Mouse (Mus musculus) right cerebral cortex, adult 18-20 months (tissue): Measurements from ENCODE around the gene Eif4g1.

Experiments
- DNase-seq: peaks from one replicate; pipeline ENCODE4 v3.0.0; 2022; ENCODE audit warnings: mixed read lengths

Gene Eif4g1

DNA sequence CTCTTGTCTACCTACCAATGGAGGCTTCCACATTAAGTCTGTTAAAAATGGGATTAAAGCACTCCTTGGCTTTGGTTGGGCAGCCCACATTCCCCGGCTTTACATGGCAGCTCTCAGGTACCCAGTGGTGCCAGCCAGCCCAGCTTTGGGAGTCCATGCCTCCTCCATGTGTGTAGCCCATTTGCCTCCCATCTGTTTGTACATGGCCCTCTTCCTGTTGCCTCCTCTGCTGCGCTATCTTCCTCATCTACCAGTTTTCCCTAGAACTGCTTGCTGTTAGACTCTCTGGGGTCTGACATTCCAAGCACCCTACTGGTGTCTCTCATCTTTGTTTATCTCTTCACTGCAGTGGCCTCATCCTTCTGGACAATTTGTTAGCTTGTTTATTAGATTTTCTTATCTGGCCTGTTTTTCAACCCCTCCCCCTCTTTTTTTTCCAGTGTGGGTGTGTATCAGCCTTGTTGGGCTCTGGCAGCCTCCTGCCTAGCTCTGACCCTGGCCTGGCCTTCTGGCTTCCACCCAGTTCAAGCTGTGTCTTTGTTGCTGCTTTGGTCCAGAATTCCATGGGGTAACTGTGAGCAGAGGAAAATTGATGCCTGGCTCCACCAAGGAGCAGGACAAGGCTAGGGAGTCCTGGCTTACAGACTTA, 38.4 kb downstream of the Eif4g1 start:
- DNase-seq, result no peak

DNA sequence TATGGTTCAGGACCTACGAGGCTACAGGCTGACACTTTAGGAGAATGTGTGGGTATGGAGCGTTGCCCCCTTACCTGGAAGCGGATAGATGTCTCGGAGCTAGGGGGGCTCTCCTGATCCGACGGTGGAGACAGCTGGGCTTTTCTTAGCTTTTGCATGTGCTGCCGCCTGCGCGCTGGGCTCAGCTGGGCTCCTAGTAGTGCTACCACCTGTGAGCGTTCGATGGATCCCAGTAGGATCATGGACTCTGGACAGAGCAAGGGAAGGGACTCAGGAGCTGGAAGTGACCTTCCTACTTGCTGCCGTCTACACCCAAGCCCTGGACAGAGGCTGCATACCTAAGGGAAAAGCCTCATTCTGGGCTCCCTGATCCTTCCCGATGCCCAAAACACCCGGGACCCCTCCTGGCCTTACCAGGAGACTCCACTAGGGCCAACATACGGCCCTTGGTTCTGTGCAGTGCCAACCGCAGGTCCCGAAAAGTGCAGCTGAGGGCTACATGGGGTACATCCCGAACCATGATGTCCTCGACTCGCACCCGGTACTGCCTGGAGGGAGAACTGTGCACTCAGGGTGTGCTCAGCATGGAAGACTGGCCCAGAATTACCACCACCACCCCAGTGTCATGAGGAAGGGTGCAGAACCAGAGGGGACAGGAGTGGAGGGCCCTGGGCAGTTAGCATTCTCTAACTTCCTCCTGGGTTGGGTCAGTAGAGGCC, 40.3 kb downstream of the Eif4g1 start:
- DNase-seq, result no peak

DNA sequence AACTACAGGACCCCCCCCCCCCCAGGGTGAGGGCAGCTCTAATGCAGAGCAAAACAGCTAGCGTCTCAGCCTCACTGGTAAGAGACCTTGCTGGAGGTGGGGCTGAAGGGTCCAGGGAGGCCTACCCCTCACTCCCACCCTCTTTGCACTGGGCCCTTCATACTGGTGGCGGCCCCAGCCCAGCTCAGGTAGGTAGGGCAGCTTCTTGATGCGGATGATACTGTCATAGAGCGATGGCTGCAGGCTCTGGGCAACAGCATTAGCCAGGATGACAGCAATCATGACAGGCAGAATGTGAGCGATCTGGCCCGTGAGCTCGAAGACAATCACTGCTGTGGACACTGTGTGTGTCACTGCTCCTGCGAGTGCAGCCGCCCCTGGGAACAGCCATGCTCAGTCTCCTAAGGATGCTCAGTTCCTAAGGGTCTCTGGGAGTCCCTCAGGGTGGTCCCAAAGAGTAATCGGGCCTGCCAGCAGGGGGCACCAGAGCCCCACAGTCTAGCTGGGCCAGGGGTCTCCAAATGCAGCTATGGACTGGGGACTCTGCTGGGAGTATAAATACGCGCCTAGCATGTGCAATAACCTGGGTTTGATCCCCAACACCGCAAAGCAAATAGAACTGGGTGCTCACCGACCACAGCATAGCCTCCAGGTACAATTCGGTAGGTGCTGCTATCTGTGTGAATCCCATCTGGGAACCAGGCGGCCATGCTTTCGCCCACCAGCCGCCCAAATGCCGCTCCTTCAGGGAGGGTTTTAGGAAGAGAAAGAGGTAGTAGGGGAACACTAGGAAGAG, 41.0 kb downstream of the Eif4g1 start:
- peak; percentile 12 for DNase-seq

DNA sequence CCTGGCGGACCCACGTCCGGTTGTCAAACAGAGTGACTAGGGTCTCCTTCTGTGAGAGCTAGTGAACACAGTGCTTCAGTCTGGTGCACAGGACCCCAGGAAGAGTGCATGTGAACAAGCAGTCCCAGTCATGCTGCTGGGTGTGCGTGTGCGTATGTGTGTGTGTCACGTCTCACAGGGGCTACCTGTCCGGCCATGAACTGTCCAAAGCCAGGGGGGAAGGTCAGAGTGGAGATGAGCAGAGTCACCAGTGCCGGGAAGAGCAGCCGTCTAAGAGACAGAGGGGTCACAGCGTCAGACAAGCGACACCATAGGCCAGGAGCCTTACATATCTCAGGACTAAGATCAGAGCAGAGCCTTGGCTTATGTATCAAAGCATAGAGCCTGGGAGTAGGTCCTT, 42.3 kb downstream of the Eif4g1 start:
- DNase-seq, result no peak

DNA sequence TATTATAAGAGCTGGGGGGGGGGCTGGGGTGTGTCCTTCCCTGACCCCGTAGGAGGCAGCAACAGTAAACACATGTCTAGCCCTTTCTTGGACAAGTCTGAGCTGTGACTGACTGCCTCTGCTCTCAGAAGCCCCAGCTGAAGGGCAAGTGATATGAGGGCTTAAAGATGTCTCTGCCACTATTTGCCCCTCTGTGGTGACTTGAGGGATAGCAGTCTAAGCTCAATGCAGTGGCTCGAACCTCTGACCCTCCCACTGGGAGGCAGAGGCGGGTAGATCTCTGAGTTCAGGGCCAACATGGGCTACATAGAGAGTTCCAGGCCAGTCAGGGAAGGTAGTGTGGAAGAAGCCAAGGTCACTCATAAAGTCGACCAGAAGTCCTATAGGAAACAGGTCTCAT, 42.7 kb downstream of the Eif4g1 start:
- no peak for DNase-seq

DNA sequence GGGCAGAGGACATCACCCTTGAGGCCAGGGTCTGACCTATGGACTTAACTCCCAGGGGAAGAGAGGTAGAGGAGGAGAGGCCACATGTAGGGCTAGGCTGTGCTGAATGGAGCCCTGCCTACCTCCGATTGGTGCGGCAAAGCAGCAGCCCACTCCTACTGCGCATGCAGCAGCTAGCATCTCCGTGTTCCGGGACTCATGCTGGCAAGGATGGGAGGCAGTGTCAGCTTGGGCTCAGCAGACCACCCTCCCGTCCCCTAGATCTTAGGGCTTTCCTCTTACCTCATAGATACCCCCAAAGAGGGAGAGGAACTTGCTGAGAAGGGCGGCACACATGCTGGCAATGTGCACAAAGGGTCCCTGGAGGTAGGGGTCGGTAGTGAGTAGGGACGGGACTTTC, 44.1 kb downstream of the Eif4g1 start:
- DNase-seq, result no peak

DNA sequence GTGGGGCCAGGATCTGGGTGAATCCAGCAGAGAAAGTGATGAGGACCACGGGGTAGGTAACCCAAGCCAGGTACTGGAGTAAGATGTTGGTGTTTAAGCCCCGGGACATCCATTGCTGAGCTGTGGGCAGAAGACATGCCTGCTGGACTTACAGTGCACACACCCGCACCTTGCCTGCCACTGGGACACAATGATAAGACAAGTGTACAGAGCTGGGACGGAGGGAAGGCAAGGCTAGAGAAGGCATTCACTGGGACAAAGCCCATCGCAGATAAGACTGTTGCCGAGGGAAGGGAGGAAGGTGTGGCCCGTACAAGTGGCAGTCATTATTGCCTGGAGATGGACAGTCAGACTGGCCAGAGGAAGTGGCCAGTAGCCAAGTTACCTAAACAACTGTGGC, 44.8 kb downstream of the Eif4g1 start:
- DNase-seq, result no peak

DNA sequence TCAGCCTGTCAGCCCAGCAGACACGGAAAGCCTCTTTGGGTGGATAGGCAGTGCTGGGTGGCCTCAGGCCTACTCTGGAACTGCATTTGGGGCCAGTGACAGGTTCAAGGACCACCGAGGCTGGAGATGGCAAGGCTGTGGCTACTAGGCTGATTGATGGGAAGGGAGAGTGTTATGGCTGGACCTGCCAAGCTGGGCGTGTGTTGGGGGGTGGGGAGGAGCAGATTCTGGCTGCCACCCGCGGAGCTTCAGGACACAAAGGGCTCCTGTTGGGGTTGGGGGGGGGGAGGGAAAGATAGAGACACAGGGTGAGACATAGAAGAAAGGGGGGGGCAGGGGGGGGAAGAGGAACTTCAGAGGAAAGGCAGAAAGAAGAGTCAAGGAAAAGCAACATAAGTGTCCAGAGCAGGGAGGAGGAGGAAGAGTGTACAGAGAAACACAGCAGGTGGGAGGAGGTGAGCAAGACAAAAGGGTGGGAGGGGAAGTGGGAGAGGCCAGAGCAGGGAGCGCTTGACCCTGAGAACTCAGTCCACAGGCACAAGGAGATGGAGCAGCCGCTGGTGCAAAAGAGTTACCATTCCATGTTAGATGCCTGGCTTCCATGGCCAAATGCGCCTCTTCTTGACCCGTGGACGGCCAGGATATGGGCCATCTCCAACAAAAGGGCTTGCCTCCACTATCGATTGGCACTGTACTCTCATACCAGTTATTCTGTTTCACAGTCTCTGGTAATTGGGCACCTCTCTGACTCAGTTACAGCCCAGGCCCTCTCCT, 46.4 kb downstream of the Eif4g1 start:
- no peak for DNase-seq

DNA sequence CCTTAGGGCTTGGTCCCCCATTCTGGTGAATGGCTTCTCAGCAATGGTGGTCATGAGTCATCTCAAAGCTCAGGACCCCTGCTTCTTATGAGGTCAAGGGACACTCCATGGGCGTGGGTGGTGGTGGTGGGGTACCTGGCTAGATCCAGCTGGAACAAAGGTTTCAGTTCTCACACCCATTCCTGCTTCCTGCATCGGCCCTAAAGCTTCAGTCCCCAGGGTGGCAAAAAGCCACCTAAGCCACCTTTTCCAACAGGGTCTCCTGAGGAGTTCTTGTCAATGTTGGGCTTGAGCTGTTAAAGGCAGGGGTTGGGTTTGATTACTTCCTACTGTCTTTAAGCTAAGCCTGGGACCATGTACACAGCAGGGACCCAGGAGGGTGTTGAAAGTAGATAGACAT, 47.0 kb downstream of the Eif4g1 start:
- DNase-seq, result no peak

DNA sequence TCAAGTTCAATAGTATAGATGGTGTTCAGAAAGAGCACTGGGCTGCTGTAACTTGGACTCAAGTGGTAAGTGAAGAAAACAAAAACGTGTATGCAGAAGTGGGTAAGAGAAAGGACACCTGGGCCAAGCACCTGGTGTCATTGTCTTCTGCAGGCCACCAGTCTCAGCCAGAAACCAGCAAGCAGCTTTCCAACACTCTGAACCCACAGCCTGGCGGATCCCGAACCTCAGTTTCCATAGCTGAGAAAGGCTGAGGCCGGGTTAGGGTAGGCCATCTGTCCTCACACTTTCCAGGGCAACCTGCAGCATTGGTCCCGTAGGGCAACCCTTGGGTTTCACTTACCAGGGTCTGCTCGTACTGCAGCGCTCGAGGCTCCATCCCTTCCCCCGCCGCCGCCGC, 47.5 kb downstream of the Eif4g1 start:
- no peak for DNase-seq

DNA sequence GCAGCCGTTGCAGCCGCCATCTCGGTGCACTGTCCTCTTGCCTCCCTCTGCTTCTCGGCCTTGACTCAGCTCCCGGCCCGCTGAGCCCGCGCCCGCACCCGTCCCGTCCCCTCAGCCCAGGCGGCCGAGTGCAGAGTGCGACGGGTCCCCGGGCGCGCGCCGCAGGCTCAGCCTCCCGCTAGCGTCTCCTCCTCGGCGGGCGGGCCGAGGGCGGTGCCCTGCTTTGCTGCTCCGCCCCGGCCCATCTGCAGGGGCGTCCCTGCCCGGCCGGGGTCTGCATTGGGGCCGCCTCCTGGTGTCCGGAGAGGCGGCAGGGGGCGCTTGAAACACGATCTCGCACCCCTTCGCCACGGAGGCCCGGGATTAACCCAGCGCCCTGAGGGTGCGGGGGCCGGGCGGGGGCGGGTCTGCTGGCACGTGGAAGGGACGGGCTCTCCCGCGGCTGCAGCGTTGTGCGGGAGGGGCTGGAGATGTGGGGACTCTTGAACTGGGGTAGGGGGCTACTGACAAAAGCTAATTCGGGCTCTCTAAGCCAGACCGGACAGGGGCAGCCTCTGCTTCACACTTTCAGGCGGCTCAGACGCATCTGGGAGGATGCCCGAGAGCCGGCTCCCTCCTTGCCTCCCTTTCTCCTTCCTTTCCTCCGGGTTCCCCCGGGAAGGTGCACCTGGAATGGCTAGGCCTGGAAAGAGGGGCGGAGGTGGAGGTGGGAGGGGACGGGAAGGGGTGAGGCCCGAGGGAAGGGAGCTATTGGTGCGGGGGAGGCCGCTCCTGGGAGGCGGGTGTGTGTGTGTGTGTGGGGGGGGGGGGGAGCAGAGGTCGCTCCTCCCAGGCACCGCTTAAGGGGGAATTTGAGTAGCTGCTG, 48.1 kb downstream of the Eif4g1 start:
- DNase-seq, result peak; percentile 86

DNA sequence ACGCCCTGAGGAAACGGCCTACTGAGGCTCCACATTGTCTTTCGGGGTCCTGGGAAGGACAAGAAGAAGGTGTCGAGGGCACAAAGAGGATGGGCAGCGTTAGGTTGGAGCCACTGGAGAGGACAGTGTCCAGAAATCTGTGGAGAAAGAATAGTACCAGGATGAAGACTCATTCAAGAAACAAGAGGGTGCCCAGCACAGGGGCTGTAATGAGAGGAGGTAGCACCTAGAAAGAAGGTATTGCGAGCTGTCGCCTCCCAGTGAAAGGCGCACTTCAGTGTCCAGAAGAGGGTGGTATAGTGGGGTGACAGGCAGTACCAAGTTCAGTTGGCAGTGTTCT, 48.7 kb downstream of the Eif4g1 start:
- DNase-seq, result no peak

DNA sequence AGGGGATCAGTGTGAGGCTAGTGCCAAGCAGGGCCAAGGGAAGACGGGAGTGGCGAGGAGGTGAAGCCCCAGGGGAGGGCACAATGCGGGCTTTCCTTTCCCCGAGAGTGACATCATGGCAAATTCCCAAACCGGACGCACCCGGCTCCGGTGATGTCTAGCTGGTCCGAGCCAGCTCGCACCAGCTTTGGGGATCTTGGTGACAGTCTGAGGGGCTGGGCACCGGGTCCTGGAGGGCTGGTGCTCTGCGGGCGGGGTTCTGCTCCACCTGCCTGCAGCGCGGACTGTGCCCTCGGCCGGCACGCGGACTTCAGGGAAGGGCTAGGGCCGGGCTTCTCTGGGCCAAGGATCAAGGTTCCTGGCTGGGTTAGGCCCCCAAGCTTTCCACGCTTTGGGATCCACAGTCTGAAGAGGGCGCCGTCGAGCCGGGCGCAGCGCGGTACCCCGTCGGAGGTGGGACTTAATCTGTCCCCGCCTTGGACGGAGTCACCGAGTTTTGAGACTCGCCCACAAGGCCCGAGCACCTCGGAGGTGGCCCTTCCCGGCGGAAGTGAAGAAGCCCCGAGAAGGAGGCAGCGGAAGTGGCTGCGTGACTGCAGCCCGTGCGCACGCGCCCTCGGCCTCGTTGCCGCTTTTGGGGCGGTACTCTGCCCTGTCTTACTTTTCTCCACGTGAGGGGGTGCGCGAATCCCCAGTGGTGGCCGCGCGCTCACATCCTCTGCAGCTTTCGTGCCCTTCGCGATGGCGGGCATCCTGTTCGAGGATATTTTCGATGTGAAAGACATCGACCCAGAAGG, 49.3 kb downstream of the Eif4g1 start, which contains the start of the genes Polr2h and Clcn2:
Gene Polr2h (plus strand): TSS at position 485 of the 797 bp plus-strand sequence.
Gene Clcn2 (minus strand): TSS at position 566 of the 797 bp plus-strand sequence.
- DNase-seq, result peak; percentile 99

DNA sequence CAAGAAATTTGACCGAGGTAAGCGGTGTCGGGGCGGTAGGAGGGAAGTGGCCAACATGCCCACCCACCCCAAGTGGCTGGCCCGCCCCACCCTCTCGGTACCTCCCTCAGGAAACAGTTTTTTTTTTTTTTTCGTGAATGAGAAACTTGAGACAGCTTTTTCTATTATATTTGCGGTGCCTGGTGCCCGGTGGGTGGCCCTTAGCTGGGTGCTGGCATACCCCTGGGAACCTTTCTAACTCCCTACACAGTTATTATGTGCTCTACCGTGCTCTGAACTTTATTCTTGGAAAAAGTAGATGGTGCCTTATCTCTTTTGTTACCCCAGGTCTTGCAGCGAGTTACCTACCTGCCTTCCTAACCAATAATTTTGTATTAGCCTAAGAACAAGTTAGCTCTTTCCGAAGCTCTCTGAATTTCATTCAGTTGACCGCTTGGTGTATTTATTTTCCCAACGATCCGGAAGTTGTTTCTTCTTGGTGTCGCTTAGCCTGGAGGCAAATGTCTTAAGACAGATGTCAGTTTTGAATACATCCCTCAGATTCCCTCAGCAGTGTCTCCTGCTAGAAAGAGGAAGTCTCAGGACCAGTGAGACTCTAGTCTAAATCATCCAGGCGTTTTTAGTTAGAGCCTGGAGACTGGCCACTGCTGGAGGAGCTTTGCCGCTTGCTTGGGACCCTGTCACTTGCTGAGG, 50.0 kb downstream of the Eif4g1 start:
- DNase-seq, result no peak

DNA sequence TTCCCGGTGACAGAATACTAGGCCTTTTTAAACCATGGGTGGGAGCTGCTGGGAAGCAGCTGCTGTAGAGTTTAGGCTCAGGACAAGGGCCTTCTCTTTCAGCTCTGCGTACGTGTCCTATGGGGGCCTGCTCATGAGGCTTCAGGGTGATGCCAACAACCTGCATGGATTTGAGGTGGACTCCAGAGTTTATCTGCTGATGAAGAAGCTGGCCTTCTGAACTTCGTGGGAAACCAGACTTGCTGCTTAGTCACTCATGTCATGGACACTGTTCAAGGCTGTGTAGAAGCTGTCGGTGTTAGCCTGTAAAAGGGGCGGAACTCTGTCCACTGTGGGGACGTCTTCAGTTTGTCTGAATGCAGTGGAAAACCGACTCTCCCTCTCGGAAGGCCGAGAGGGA, 53.7 kb downstream of the Eif4g1 start:
- DNase-seq, result no peak

DNA sequence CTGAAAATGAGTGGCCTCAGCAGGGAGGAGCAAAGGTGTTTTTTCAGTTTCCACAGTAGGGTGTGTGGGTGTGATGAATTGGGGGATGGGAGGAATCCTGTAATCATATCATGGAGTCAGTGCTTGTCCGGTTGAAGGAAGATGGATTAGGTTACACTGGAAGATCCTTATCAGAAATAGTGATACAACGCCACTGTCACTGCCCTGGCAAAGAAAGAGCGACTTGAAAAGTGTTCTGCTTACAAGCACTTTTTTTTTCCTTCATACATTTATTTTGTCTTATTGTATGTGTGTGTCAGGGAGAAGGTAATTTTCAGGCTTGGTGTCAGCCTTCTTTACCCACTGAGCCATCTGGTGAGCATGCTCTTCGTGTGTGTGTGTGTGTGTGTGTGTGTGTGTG, 54.6 kb downstream of the Eif4g1 start:
- DNase-seq, result no peak

DNA sequence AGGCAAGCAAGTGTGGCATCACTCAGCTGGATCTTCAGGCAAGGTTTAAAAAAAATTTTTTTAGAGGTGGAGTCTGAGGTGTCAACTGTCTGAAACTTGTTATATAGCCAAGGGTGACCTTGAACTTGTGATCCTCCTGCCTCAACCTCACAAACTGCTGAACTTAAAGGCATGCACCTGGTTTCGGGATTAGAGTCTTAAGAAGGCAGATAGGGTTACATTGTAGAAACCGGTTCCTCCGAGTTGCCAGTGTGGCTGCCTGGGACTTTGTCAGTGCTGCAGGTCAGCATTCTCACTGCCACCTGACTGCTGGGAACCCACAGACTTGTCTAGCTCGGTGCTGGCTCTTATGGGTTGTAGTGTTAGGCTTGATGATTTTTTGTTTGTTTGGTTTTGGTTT, 55.1 kb downstream of the Eif4g1 start:
- no peak for DNase-seq

DNA sequence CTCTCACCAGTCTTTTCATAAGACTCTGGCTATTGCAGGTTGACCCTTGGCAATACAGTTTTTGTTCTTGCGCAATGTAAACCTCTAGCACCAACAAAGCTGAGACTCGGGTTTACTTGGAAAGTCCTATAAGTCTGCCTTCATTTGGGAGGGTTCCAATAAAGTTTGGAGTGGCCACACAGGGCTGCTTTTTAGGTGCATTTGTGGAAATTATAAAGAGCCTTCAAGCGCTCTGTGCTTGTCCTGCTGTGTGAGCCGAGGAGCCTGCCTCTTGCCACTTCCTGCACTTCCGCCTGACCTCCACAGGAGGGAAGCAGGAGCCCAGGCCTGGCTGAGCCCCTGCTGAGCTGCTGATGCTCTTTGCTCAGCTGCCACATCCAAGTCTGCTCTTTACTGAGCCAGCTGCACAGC, 56.2 kb downstream of the Eif4g1 start:
- DNase-seq, result no peak

DNA sequence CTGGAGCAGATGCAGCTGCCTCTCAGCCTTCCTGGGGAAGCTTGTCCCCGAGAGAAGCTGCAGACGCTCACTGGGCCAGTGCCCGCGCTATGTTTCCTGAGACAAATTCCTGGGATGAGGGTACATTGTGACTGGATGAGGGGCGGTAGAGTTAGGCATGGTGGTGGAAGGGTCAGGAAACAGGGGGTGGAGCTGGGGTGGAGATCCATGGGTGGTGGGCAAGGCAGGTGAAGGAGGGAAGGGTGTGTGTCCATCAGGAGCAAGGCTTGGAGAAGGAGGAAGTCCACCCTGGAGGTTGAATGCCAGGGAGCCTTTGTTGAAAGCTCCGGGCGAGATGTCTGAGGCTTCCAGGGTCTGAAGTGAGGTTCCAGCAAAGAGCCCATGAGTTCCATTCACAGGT, 57.2 kb downstream of the Eif4g1 start:
- no peak for DNase-seq

DNA sequence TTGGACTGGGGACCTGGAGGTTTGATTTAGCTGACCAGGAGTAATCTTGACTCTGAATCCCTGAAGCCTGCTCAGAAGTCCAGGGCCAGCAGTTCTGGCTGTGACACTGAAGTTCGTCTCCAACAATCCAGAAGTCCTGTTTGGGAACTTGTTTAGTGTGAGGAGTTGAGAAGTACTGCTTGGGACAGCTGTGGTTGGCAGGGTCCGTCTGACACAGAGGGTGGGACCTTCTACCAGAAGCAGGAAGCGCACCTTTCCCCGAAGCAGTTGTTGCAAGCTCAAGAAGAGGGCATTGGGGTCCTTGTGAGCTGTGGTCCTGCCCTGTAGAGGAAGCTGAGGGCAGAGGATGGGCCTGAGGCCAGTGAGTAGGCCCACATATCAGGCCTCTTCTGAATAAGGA, 57.6 kb downstream of the Eif4g1 start:
- no peak for DNase-seq

DNA sequence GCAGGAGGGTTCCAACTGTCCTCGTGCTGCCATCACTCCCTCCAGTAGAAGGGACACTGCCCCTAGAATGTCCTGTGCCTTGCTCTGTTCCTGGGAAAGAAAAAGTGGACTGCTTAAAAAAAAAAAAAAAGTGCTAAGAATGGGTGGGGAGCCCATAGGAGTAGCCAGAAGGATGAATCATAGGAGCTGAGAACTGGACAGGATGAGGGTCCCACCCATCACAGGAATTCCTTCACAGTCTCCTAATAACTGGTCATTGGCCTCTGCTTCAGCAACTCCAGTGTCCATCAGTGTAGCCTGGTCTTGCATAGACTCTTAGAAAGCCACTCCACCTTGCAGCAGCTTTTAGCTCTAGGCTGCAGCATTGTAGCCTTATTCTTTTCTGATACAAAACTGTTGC, 58.3 kb downstream of the Eif4g1 start:
- DNase-seq, result no peak
